Mouse (Mus musculus) frontal cortex, postnatal 36 days (tissue): ENCODE measurements around the gene 4930522H14Rik.

ENCODE experiments used
- DNase-seq, 2 experiments: peaks; one replicate each; pipeline ENCODE4 v3.0.0; 2022; ENCODE audit warnings: low spot score in 2 of 2

Gene 4930522H14Rik

GRCm38 (mm10) chr4:109531111-109531510 is at the start of gene 4930522H14Rik:
Gene 4930522H14Rik, minus strand, starts transcription at chr4:109531297.
- no peak for DNase-seq

GRCm38 (mm10) chr4:109578356-109578755 is 47.3 kb upstream of the 4930522H14Rik start:
- no peak for DNase-seq

GRCm38 (mm10) chr4:109576933-109577332 is 45.8 kb upstream of the 4930522H14Rik start:
- DNase-seq, result no peak

GRCm38 (mm10) chr4:109574845-109575244 is 43.7 kb upstream of the 4930522H14Rik start:
- no peak for DNase-seq

- DNase-seq, result no peak
These were observed 43.2 kb upstream of the 4930522H14Rik start for GRCm38 (mm10) chr4:109574331-109574730.

GRCm38 (mm10) chr4:109572632-109573031 is 41.5 kb upstream of the 4930522H14Rik start:
- no peak for DNase-seq

- DNase-seq, result no peak
These were observed 38.3 kb upstream of the 4930522H14Rik start for GRCm38 (mm10) chr4:109569421-109569820.

- DNase-seq, result no peak
These were observed 37.9 kb upstream of the 4930522H14Rik start for GRCm38 (mm10) chr4:109568959-109569358.

- no peak for DNase-seq
These were observed 33.6 kb upstream of the 4930522H14Rik start for GRCm38 (mm10) chr4:109564711-109565110.

- DNase-seq, result peak in 1 of 2 experiments; percentile 4
These were observed 19.4 kb upstream of the 4930522H14Rik start for GRCm38 (mm10) chr4:109550338-109551150.

- no peak for DNase-seq
These were observed 16.2 kb upstream of the 4930522H14Rik start for GRCm38 (mm10) chr4:109547306-109547705.

- no peak for DNase-seq
These were observed 15.4 kb upstream of the 4930522H14Rik start for GRCm38 (mm10) chr4:109546538-109546937.

- DNase-seq, result no peak
These were observed 766 bp downstream of the 4930522H14Rik start for GRCm38 (mm10) chr4:109530245-109530816.

GRCm38 (mm10) chr4:109504885-109505284 is 26.2 kb downstream of the 4930522H14Rik start:
- peak; percentile 10 to 60 for DNase-seq

GRCm38 (mm10) chr4:109498476-109498875 is 32.6 kb downstream of the 4930522H14Rik start:
- no peak for DNase-seq

- no peak for DNase-seq
These were observed 37.5 kb downstream of the 4930522H14Rik start for GRCm38 (mm10) chr4:109493581-109493980.

GRCm38 (mm10) chr4:109488812-109489211 is 42.3 kb downstream of the 4930522H14Rik start:
- DNase-seq, result no peak

- DNase-seq, result no peak
These were observed 46.5 kb downstream of the 4930522H14Rik start, which contains the start of gene Rnf11 for GRCm38 (mm10) chr4:109484621-109485020. Gene Rnf11, minus strand, starts transcription at chr4:109484728.

- DNase-seq, result no peak
These were observed 48.4 kb downstream of the 4930522H14Rik start for GRCm38 (mm10) chr4:109482701-109483100.

GRCm38 (mm10) chr4:109481424-109481823 is 49.7 kb downstream of the 4930522H14Rik start:
- DNase-seq, result no peak

- no peak for DNase-seq
These were observed 53.6 kb downstream of the 4930522H14Rik start for GRCm38 (mm10) chr4:109477454-109477853.

- DNase-seq, result peak; percentile 85 to 91
These were observed 54.5 kb downstream of the 4930522H14Rik start for GRCm38 (mm10) chr4:109476554-109477014.
